Mouse (Mus musculus): ENCODE data around the gene Myof.

The Myof gene

DNA sequence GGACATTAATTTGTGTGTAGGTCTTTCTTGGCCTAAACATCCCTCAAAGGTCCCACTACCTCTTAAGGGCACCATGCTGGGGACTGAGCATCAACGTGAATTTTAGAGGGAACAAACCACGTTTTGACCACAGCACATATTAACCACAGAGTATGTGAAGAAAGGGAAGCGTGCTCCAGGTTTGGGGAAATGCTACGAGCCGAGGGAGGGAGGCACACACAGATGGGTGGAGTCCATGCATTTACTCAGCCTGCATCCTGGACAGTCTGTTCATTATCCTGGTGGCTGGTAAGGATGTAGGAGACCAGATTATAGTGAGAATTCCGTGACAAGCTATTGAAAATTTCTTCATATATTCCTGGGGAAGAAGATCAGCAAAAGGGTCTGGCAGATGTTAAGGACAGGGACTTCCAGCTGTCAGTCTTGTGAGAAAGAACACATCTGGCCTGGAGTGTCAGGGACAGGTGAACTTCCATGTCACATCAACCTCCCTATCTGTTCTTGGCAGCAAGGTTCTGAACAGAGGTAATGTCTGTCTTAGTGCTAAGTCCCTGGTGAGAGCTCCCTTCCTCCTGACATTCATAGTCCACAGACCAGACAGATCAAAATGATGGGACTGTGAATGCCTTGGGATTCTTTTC is 166.7 kb downstream of the Myof start:
- peak; percentile 7 for DNase-seq (ENCODE audit: low read depth)

DNA sequence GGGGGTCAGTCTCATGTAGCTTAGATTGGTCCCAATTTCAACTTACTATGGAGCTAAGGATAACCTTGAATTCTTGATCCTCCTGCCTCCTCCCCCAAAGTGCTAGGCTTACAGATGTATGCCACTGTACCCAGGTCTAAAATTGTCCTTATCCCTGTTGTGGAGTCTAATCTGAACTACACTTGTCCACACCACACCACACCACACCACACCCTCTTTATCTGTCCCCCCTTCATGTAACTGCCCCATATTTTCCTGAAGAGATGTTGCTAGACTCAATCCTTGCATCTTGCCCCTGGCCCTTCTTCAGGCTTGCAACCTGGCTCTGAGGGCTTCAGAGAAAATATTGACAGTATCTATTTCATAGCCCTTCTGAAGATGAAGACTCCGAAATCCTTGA is 169.9 kb downstream of the Myof start:
- no peak for DNase-seq (ENCODE audit: low read depth)

DNA sequence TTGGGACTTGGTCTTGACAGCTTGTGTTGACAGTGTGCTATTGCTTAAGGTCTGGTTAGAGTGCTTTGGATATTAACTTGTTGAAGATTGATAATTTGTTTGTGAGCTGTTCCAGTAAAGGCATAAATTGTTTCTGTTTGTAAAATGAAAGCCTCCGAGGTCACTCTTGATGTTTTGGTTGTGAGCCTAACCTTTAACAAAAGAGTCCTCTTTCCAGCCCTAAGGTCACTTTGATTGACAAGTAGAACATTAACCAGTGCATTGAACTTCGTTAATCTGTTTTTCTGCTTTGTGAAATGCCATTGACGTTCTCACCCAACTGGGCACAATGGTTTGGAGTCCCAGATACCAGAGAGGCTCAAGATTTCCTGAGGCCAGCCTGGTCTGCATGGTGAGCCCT is 175.8 kb downstream of the Myof start:
- no peak for DNase-seq (ENCODE audit: low read depth)

DNA sequence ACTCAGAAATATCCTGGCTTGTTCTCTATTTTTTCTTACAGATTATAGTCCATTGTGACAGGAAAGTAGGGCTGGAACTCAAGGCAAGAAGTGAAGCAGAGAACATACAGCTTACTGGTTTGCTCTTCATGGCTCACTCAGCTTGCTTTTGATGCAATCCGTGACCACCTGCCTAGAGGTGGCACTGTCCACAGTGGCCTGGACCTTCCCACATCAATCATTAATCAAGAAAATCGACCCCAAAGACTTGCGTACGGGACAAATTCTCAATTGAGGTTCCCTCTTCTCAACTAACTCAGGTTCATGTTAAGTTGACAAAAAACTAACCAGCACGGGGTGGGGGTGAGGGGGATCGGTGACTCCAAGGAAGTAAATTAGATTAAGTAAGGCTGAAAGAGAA is 176.4 kb downstream of the Myof start:
- DNase-seq (ENCODE audit: low read depth) = no peak

DNA sequence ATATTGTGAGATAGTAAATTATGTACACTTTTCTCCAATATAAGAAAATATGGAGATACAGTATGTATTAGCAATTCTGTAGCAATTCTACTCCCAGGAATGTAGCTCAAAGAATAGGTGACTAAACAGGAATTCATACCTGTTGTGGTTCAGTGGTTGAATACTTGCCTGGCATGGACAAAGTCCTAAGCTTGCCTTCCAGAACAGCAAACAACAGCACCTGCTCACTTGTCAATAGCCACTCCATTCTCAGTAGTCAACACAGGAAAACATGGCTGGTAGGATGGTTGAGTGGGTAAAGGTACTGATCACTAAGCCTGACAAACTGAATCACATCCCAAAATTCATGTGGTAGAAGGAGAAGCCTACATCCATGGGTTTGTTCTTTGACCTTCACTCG is 182.2 kb downstream of the Myof start:
- no peak for DNase-seq (ENCODE audit: low read depth)

DNA sequence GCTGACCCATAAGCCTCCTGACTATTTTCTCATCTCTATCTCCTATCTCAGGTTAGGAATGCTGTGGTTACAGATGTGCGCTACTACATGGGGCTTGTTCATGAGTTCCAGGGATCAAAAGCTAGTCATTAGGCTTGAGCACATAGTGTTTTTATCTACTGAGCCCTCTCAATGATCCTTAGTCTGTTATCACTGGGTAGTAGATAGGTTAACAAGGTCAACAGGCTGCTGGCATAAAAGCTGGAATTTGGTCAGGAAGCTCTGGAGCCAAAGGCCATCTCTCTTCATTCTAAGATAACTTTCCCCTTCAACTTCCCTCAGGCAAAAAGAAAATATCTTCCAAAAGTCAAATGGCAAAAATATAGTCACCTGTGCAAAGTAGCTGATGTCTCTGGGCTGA is 183.1 kb downstream of the Myof start:
- no peak for DNase-seq (ENCODE audit: low read depth)

DNA sequence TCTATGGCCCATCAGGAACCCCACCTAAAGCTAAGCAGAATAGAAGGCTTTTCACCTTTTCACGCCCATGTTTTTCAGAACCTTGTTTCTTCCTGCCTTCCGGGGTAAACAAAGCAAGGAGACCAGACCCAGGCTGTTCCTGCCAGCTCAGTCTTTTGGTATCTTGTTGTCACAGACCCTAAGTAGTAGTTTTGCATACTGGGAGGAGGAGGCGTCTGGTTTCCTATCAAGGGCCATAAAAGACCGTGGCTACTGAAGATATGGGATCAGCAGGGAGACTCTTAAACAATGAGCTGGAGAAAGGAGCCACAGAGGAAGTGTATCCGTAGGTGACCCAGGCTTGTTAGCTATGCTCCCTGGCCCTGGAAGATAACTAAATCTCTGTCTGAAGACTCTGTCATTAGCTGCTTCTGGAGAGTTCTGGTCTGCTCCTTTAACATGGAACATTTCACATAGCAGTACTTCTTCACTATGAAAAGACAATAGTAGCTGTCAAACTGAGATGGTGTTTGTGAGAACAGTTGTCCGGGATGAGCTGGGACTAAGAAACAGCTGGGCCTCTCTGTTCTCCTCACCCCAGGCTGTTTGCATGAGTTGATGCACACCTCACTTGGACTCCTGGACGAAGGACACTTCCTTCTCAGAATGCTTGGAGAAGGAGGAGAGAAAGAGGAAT is 184.8 kb downstream of the Myof start:
- no peak for DNase-seq (ENCODE audit: low read depth)

DNA sequence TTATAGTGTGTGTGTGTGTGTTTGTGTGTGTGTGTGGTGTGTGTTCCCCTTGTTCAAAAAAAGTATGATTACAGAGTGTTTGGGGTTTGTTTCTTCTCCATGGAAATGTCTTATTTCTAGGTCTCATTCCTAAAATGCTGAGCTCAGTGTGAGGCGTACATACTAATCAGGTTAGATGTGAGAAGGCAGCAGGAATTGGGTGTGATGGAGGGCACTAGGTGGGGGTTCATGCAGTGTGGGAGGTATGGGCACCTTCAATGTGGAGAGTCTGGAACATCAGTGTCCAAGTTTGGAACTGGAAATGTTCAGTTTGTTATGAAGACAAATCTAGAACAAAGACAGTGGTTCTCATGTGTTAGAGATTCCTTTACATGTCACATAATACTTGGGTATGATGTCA is 191.3 kb downstream of the Myof start:
- no peak for DNase-seq (ENCODE audit: low read depth)

DNA sequence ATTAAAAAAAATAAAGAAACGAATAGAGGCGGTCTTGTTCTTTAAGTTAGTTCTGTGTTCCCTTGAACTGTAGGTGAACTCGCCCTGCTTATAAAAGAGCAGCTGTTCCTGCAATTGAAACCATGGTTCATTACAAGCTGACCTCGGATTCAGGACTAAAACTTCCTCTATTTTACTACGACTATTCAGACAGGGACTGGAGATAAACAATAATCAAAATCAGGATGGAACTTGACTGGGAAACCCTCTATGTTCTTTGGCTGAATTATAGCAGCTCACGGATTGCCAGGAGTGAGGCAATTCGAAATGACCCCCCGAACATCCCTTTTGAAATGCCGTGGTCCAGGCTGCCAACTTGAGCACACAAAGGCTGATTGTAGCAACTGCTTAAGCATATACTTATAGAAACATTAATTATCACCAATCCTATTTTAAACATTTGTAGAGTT is 191.8 kb downstream of the Myof start:
- DNase-seq (ENCODE audit: low read depth) = no peak
